Mouse (Mus musculus): ENCODE results near the gene Gm10065.

GRCm38 (mm10) chr13:21469097-21469496 lies 10.1 kb downstream of the Gm10065 start:
- TF ChIP-seq CTCF (IDR thresholded peaks at IDR 0.05; ENCODE audit: extremely low read depth, insufficient read depth, insufficient read length, insufficient replicate concordance), result no peak
- TF ChIP-seq POLR2A (IDR thresholded peaks at IDR 0.05; ENCODE audit: low read depth, low read length), result no peak

Measured in spleen, adult 2 months (tissue).